Mouse (Mus musculus) lung, embryonic 14.5 days (tissue): Measurements from ENCODE around the gene Dot1l. TPM values are rescaled to one million over a fixed set of nuclear protein-coding genes. Genes with fewer than 3 reads are reported as not detected.

Source experiments
- ATAC-seq: fragments of 200-750 bp; cut with Nextera tagmentation; 2 replicates; pipeline ENCODE4 v1.8.0; 2017; ENCODE audit warnings: mild to moderate bottlenecking, moderate TSS enrichment, moderate library complexity; ENCODE audit not compliant: insufficient read depth
- DNase-seq: peaks from one replicate; pipeline ENCODE4 v3.0.0-alpha.2; 2015
- H3K27ac ChIP-seq: fragments of 300-500 bp; sonication (generic); 2 replicates; pipeline ENCODE4 v1.5.1; 2014; ENCODE audit warnings: low read depth, mild to moderate bottlenecking, moderate library complexity
- H3K27me3 ChIP-seq: fragments of 300-500 bp; sonication (generic); 2 replicates; pipeline ENCODE4 v1.6.1; 2014; ENCODE audit warnings: low read length, control low read depth; ENCODE audit not compliant: insufficient read depth
- H3K36me3 ChIP-seq: fragments of 300-500 bp; sonication (generic); 2 replicates; pipeline ENCODE4 v1.6.1; 2014; ENCODE audit warnings: control low read depth; ENCODE audit not compliant: insufficient read depth
- H3K4me1 ChIP-seq: fragments of 300-500 bp; sonication (generic); 2 replicates; pipeline ENCODE4 v1.6.1; 2014; ENCODE audit warnings: antibody characterized with exemption, control low read depth; ENCODE audit not compliant: insufficient read depth
- H3K4me2 ChIP-seq: fragments of 300-500 bp; sonication (generic); 2 replicates; pipeline ENCODE4 v1.6.1; 2014; ENCODE audit warnings: mild to moderate bottlenecking
- H3K4me3 ChIP-seq: fragments of 300-500 bp; sonication (generic); 2 replicates; pipeline ENCODE4 v1.5.1; 2014; ENCODE audit warnings: low read depth, low read length
- H3K9ac ChIP-seq: fragments of 300-500 bp; sonication (generic); 2 replicates; pipeline ENCODE4 v1.6.1; 2014
- H3K9me3 ChIP-seq: fragments of 300-500 bp; sonication (generic); 2 replicates; pipeline ENCODE4 v1.6.1; 2016; ENCODE audit warnings: low read depth, low read length, control low read depth
- CTCF ChIP-seq: IDR thresholded peaks from 2 replicates; pipeline ENCODE4 v1.5.1; 2016; ENCODE audit warnings: antibody characterized with exemption, low read depth
- WGBS: fragments of 180-500 bp; shearing (Covaris S2); extraction: QIAGEN DNeasy Blood & Tissue Kit; methylation state at CpG from one replicate; pipeline ENCODE4 v1.1.7; 2014; 5-methylcytosine and 5-hydroxymethylcytosine counted together
- polyA plus RNA-seq: library from polyadenylated mRNA; unstranded; fragments of >200 nt; fragmentation: Nextera tagmentation; extraction: Ambion mirVana; gene quantifications from 2 replicates; pipeline ENCODE4 v1.2.1, GENCODE M21; 2014

The Dot1l gene
- polyA plus RNA-seq, 1 experiment from 2014 or later = 29.1 TPM

DNA sequence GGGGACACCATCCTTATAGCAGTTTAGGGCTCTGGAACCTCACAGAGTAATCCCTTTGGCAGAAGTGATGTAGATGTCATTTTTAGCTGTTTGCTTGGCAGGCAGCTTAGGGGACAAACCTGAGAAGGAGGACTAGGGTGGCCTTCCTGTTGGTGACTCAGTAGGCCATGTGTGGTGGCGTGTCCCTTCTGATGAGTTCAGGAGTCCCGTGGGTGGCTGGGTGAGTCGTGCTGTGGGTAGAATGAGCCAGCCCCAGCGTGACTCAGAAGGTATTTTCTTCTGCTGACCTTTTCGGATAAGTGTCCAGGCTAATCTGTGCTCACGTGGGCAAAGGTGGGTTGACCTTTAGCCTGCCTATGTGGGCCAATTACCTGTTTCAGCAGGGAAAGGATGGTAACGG, 3.6 kb downstream of the Dot1l start:
- TF ChIP-seq CTCF = no peak
- Histone ChIP-seq H3K4me2 (no peak overlapping the region), H3K27me3 (no peaks in the 10 kb centered on the region), H3K36me3 (no peaks in the 10 kb centered on the region), H3K9me3 (no peaks in the 10 kb centered on the region), H3K4me3 (no peak overlapping the region), H3K4me1 (peaks cover 20% of the 10 kb centered on the region), H3K9ac (no peak overlapping the region), H3K27ac (no peak overlapping the region)
- ATAC-seq (no peak), DNase-seq (no peak)
- 77% methylated on average over 7 of the region's 7 CpGs for WGBS

- no peak for DNase-seq
- Histone ChIP-seq H3K27ac (no peak overlapping the region), H3K36me3 (peaks cover 14% of the 10 kb centered on the region; the same call in 1 of the 2 replicates), H3K9ac (no peak overlapping the region), H3K4me1 (peaks cover 19% of the 10 kb centered on the region), H3K4me2 (no peak overlapping the region), H3K9me3 (no peaks in the 10 kb centered on the region), H3K27me3 (no peaks in the 10 kb centered on the region), H3K4me3 (no peak overlapping the region)
- no peak for TF ChIP-seq CTCF
- no peak for ATAC-seq
- 86% methylated on average over 4 of the region's 4 CpGs for whole genome bisulfite sequencing
These were observed 5.9 kb downstream of the Dot1l start for GRCm38 (mm10) chr10:80760596-80761524.

DNA sequence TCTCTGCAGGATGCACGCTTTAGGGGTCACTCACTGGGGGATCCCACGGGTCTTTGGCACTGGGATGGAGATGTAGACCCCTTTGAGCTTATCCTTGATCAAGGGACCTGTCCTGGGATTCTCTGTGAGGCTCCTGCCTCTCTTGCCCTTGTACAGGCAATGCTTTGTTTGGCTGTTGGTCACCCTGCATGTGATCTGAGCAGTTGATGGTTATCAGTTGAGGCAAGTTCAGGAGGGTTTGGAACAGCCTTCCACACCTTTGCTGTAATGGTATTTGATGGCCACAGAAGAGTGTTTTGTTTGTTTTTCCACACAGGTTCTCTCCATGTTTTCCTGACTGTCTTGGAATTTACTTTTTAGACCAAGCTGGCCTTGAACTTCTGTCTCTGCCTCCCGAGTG, 6.8 kb downstream of the Dot1l start:
- Histone ChIP-seq H3K27me3 (no peaks in the 10 kb centered on the region), H3K4me1 (peaks cover 10% of the 10 kb centered on the region; the same call in 1 of the 2 replicates), H3K27ac (no peak overlapping the region), H3K36me3 (peaks cover 23% of the 10 kb centered on the region), H3K4me2 (no peak overlapping the region), H3K9ac (no peak overlapping the region), H3K9me3 (no peaks in the 10 kb centered on the region), H3K4me3 (no peak overlapping the region)
- DNase-seq (no peak), ATAC-seq (no peak)
- no peak for TF ChIP-seq CTCF
- 63% methylated on average over 3 of the region's 3 CpGs for WGBS

GRCm38 (mm10) chr10:80763502-80763901, 8.5 kb downstream of the Dot1l start:
- ATAC-seq (no peak), DNase-seq (no peak)
- no peak overlapping the region for H3K4me3 ChIP-seq
- H3K27ac ChIP-seq = no peak overlapping the region
- H3K4me2 ChIP-seq = no peak overlapping the region
- H3K36me3 ChIP-seq = peaks cover 38% of the 10 kb centered on the region
- 0 out of 2 replicates have a peak, but pooled peaks cover 2% of the 10 kb centered on the region for H3K4me1 ChIP-seq
- H3K9me3 ChIP-seq = no peaks in the 10 kb centered on the region
- no peak overlapping the region for H3K9ac ChIP-seq
- no peak for TF ChIP-seq CTCF
- WGBS = 84% methylated on average over 2 of the region's 2 CpGs
- no peaks in the 10 kb centered on the region for H3K27me3 ChIP-seq

DNA sequence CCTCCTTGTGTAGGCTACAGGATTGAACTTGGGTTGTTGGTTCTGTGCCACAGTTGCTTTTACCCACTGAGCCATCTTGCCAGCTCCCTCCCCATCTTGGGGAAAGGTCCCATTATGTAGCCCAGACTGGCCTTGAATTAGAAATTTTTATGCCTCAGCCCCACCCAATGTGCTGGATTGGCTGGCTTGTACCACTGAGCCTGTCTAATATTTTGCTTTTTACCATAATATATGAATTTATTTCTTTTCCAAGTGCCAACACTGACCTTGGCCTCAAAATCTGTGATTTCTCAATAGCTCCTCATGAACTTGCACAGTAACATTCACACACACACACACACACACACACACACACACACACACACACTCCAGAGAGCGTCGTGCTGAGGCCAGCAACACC, 10.7 kb downstream of the Dot1l start:
- no peak for ATAC-seq
- Histone ChIP-seq H3K9me3 (no peaks in the 10 kb centered on the region), H3K27ac (no peak overlapping the region; the same call in 1 of the 2 replicates), H3K36me3 (peaks cover 57% of the 10 kb centered on the region), H3K4me2 (no peak overlapping the region), H3K9ac (no peak overlapping the region), H3K4me3 (no peak overlapping the region), H3K27me3 (no peaks in the 10 kb centered on the region), H3K4me1 (0 out of 2 replicates have a peak, but pooled peaks cover 2% of the 10 kb centered on the region)
- DNase-seq = no peak
- no peak for TF ChIP-seq CTCF
- 56% methylated on average over 2 of the region's 2 CpGs for whole genome bisulfite sequencing

DNA sequence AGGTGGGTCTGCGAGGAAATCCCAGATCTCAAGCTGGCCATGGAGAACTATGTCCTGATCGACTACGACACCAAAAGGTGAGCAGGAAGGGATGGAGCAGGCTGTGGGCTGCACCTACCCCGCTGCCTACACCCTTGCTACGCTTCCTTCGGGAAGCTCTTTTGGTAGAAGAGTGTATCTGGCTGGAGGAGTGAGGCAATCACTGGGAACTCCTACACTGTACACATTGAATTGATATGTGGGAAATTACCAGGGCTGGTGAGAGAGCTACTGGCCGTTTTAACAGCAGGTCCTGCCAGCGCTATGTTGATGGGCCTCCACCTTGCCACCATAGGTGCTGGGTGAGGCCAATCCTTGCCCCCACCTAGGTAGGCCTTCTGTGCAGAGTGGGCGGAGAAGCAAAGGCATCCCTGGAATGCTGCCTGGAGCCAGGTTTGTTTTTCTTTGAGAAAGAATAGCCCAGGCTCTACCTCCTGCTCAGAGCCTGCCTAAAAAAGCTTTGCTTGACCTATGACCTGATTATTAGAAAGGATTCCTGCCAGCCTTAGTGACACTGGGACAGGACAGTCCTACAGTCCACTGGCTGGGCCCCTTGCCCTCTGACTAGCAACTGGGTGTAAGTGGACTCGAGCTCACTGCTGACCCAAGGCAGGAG, 11.3 kb downstream of the Dot1l start:
- peaks cover 62% of the 10 kb centered on the region for H3K36me3 ChIP-seq
- H3K9ac ChIP-seq = no peak overlapping the region
- H3K4me1 ChIP-seq = no peaks in the 10 kb centered on the region
- H3K27me3 ChIP-seq = no peaks in the 10 kb centered on the region
- TF ChIP-seq CTCF = no peak
- DNase-seq (peak; percentile 30), ATAC-seq (0 out of 2 replicates have a peak, but pooled peaks have one; percentile 31)
- H3K4me2 ChIP-seq = no peak overlapping the region
- H3K4me3 ChIP-seq = no peak overlapping the region
- no peaks in the 10 kb centered on the region for H3K9me3 ChIP-seq
- no peak overlapping the region; the same call in 1 of the 2 replicates for H3K27ac ChIP-seq
- 49% methylated on average over 10 of the region's 10 CpGs for WGBS

GRCm38 (mm10) chr10:80768365-80768764, 13.4 kb downstream of the Dot1l start:
- WGBS = 82% methylated on average over 6 of the region's 6 CpGs
- Histone ChIP-seq H3K9ac (no peak overlapping the region), H3K4me1 (no peaks in the 10 kb centered on the region), H3K4me2 (no peak overlapping the region), H3K9me3 (no peaks in the 10 kb centered on the region), H3K27me3 (no peaks in the 10 kb centered on the region), H3K27ac (no peak overlapping the region), H3K36me3 (peaks cover 83% of the 10 kb centered on the region), H3K4me3 (no peak overlapping the region)
- DNase-seq (no peak), ATAC-seq (no peak)
- TF ChIP-seq CTCF = no peak
